Mouse (Mus musculus) fibroblast of lung, adult 2 months (primary cell): Measurements from ENCODE around the gene Gm5741.

ENCODE experiments used
- DNase-seq: peaks from one replicate; pipeline ENCODE4 v3.0.0-alpha.2; 2011; ENCODE audit warnings: low read depth

The Gm5741 gene

DNA sequence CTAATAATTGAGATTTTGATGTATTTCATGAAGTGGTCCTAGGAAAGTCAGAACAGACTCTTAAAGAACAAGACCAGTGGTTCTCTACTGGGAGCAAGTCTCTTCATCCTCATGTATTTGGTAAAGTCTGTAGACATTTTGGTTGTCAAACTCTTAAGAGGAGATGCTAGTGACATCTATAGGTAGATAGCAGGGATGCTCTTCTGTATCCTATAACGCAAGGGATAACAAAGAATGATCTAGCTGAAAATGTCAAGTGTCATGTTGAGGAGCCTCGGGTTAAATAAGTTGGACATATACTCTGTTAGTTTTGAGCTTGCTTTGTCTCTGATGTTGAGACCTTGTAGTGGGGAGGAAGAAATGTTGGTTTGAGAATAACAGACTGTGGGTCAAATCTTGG, 39.9 kb downstream of the Gm5741 start:
- no peak for DNase-seq

DNA sequence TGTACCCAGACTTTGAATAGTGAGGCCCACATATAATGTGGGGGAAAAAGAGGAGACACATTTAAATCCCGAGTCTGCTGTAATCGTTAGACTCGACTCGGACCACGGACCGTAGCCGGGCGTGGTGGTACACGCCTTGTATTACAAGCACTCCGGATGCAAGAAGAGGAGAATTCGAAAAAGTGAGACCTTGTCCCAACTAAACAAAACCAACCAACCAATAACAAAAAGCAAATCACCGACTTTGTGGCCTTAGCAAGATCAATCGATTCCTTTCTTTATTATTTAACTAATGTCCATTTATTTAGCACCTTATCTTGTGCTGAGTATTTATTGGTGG, 40.3 kb downstream of the Gm5741 start:
- DNase-seq = no peak

DNA sequence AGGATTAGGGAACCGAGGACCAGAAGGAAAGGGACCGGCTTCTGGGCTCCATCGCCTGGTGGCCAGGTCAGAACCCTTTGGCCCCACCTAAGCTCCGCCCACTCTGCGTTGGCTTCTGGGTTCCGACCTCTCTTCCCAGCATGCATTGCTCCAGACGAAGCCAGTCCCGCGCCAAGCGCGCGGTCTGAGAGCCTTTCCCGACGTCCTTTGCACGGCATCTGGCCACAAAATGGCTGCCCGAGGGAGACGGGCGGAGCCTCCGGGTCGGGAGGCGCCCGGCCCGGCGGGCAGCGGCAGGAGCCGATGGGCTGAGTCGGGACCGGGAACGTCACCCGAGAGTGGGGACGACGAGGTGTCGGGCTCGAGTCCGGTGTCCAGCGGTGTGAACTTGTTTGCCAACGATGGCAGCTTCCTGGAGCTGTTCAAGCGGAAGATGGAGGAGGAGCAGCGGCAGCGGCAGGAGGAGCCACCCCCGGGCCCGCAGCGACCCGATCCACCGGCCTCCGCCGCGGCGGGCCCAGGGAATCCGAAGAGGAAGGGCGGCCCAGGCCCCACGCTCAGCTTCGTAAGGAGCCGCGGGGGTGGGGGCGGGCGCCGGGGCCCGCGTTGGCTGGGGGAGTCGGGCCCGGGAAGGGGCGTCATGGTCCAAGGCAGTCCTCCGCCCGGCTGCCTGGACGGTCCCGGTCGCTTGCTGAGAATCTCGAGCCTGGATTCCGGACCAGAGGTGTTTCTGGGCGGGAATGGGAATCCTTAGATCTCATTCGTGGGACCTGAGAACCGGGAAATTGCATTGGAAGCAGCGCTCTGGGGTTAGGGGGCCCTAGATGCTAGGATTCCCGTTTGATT, 40.9 kb downstream of the Gm5741 start, which contains the start of gene Trir:
Gene Trir, plus strand, starts transcription at position 154 of the 846 bp plus-strand sequence.
- peak; percentile 93 for DNase-seq

DNA sequence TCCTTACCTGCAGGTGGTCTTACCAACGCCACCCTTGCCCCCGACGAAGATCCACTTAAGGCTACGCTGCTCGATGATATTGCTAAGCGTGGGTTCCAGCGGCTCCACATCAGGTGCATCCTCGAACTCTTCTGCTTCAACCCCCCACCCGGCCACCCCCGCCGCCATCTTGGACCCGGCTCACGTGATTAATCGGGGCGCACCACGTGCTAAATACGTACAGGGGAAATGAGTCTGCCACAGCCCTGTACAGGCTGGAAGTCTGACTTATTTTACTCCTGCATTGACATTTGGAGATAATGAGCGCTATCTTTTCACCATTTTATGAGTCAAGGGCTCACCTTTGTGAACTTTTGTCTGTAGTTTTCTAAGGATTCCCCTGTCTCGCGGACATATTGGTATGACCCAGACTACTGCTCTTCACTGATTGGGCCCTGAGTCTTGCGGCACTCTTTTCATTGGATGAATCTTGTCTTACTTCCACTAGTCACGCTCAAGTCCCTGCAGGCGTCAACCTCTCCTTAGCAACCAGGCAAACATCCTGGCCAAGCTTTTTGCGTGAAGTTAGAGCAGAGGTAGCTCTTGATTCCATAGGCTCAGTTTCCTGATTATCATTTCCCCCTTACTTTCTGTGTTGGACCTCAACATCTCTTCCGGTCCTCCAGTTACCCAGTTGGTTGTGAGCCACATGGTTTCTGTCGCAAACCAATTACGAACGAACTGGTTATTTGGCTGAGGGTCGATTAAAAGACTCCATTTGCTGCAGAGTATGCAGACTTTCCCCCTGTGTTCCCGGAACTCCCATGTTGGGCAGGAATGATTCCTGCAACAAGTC, 42.5 kb downstream of the Gm5741 start, which contains the start of gene Asna1:
Gene Asna1, minus strand, starts transcription at position 184 of the 835 bp plus-strand sequence.
- DNase-seq = peak; percentile 83

DNA sequence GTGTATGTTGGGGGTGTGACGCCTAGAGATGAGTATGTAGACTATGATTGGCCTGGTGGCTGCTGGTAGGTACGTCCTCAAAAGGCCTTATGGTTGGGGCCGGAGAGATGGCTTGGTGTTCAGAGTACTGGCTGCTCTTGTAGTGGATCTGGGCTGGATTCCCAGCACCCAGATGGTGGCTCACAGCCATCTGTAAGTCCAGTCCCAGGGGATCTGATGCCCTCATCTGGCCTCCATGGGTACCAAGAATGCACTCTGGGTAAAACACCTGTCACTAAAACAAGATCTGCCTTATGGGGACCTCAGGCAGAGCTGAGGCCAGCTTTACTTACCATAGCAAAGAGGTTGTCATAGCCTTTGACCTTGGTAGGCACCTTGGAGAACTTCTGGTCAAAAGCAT, 43.9 kb downstream of the Gm5741 start:
- no peak for DNase-seq

DNA sequence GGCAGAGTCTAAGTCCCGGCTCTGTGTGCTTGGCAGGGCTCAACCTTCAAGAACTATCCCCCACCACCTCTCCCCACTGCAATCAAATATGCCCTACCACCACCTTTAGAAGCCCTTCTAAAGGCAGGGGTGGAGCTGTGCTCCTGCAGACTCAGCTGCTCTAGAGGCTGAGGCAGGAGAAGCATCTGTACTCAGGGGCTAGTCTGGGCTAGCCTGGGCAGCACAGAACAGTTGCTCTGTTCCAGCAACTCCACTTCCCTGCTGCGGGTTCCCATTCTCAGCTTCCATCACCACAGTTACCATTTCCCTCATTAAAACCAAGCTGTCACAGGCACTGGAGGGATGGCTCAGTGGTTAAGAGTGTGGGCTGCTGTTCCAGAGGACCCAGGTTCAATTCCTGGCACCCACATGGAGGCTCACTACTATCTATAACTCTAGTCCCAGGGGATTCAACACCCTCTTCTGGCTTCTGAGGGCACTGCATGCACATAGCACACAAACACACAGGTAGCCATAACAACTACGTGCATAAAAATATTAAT, 46.2 kb downstream of the Gm5741 start:
- no peak for DNase-seq
